Mouse (Mus musculus): Measurements from ENCODE around the gene Mt4.
A peak's percentile ranks its signal among the peaks of the same experiment; 100 is the strongest.

Gene Mt4

GRCm38 (mm10) chr8:94136933-94137332, at the start of gene Mt4:
Gene Mt4, plus strand, starts transcription at chr8:94137197.
- DNase-seq (ENCODE audit: low read depth): no peak

GRCm38 (mm10) chr8:94087964-94088363, 49.0 kb upstream of the Mt4 start:
- no peak for DNase-seq (ENCODE audit: low read depth)

GRCm38 (mm10) chr8:94089715-94090114, 47.3 kb upstream of the Mt4 start:
- DNase-seq (ENCODE audit: low read depth): no peak

GRCm38 (mm10) chr8:94092848-94093247, 44.1 kb upstream of the Mt4 start:
- DNase-seq (ENCODE audit: low read depth): no peak

- no peak for DNase-seq (ENCODE audit: low read depth)
Measured at GRCm38 (mm10) chr8:94094281-94094680, 42.7 kb upstream of the Mt4 start.

- peak; percentile 100 for DNase-seq (ENCODE audit: low read depth)
Measured at GRCm38 (mm10) chr8:94098081-94098974, 38.7 kb upstream of the Mt4 start, which contains the start of gene Bbs2. Gene Bbs2, minus strand, starts transcription at chr8:94098928.

- DNase-seq (ENCODE audit: low read depth): peak; percentile 21
Measured at GRCm38 (mm10) chr8:94098996-94099395, 38.0 kb upstream of the Mt4 start.

GRCm38 (mm10) chr8:94104146-94104545, 32.9 kb upstream of the Mt4 start:
- peak; percentile 68 for DNase-seq (ENCODE audit: low read depth)

GRCm38 (mm10) chr8:94107871-94108270, 29.1 kb upstream of the Mt4 start:
- DNase-seq (ENCODE audit: low read depth): peak; percentile 19

- DNase-seq (ENCODE audit: low read depth): no peak
Measured at GRCm38 (mm10) chr8:94109396-94109795, 27.6 kb upstream of the Mt4 start.

- DNase-seq (ENCODE audit: low read depth): no peak
Measured at GRCm38 (mm10) chr8:94109835-94110234, 27.2 kb upstream of the Mt4 start.

GRCm38 (mm10) chr8:94110526-94111177, 26.3 kb upstream of the Mt4 start:
- DNase-seq (ENCODE audit: low read depth): no peak

GRCm38 (mm10) chr8:94113435-94113834, 23.6 kb upstream of the Mt4 start:
- no peak for DNase-seq (ENCODE audit: low read depth)

- DNase-seq (ENCODE audit: low read depth): no peak
Measured at GRCm38 (mm10) chr8:94113972-94114371, 23.0 kb upstream of the Mt4 start.

- peak; percentile 50 for DNase-seq (ENCODE audit: low read depth)
Measured at GRCm38 (mm10) chr8:94118776-94119430, 18.1 kb upstream of the Mt4 start.

GRCm38 (mm10) chr8:94121625-94122024, 15.4 kb upstream of the Mt4 start:
- no peak for DNase-seq (ENCODE audit: low read depth)

- no peak for DNase-seq (ENCODE audit: low read depth)
Measured at GRCm38 (mm10) chr8:94122711-94123468, 14.1 kb upstream of the Mt4 start.

- DNase-seq (ENCODE audit: low read depth): no peak
Measured at GRCm38 (mm10) chr8:94127711-94128110, 9.3 kb upstream of the Mt4 start.

GRCm38 (mm10) chr8:94129133-94129789, 7.7 kb upstream of the Mt4 start:
- no peak for DNase-seq (ENCODE audit: low read depth)

GRCm38 (mm10) chr8:94130126-94130525, 6.9 kb upstream of the Mt4 start:
- DNase-seq (ENCODE audit: low read depth): no peak

GRCm38 (mm10) chr8:94132096-94132495, 4.9 kb upstream of the Mt4 start:
- peak; percentile 46 for DNase-seq (ENCODE audit: low read depth)

Data from NIH3T3 (cell line).